Mouse (Mus musculus): ENCODE measurements around the gene Polr2a. TPM values are rescaled to one million over a fixed set of nuclear protein-coding genes. Genes with fewer than 3 reads are reported as not detected.
A peak's percentile ranks its signal among the peaks of the same experiment; 100 is the strongest.

Gene Polr2a
- polyA plus RNA-seq, 1 experiment from 2014 or later, result 61.2 TPM

GRCm38 (mm10) chr11:69763551-69763950 lies 5.1 kb upstream of the Polr2a start:
- no peaks in the 10 kb centered on the region for H3K27me3 ChIP-seq (ENCODE audit: control insufficient read depth, insufficient read depth, low read length)

GRCm38 (mm10) chr11:69761868-69762267 lies 3.4 kb upstream of the Polr2a start, which contains the start of gene Slc35g3:
Slc35g3 (minus strand) TSS chr11:69761968.
- ATAC-seq (replicated peaks; ENCODE audit: low FRiP score) (no peak), DNase-seq (ENCODE audit: low spot score) (no peak)
- no peak within 1 kb of the TSS for H3K4me3 ChIP-seq (ENCODE audit: low read depth, low read length)
- H3K27me3 ChIP-seq (ENCODE audit: control insufficient read depth, insufficient read depth, low read length), result no peaks in the 10 kb centered on the region
- H3K36me3 ChIP-seq (ENCODE audit: control insufficient read depth, insufficient read depth, low read length), result no peaks in the 10 kb centered on the region
- WGBS, result 82% methylated on average over 1 of the region's 1 CpGs
- no peak within 1 kb of the TSS for H3K27ac ChIP-seq (ENCODE audit: low read depth, low read length)
- H3K4me2 ChIP-seq (ENCODE audit: low read depth, low read length, severe bottlenecking), result no peak within 1 kb of the TSS
- no peaks in the 10 kb centered on the region for H3K9me3 ChIP-seq (ENCODE audit: control insufficient read depth, low read length)
- no peak within 1 kb of the TSS; the same call in 1 of the 2 replicates for H3K9ac ChIP-seq (ENCODE audit: low read length)
- H3K4me1 ChIP-seq (replicated peaks; ENCODE audit: control insufficient read depth, insufficient read depth, low read length), result peaks cover 17% of the 10 kb centered on the region

More at GRCm38 (mm10) chr11:69763551-69763950, 5.1 kb upstream of the Polr2a start:
- Histone ChIP-seq H3K36me3 (ENCODE audit: control insufficient read depth, insufficient read depth, low read length) (no peaks in the 10 kb centered on the region), H3K27ac (ENCODE audit: low read depth, low read length) (no peak overlapping the region), H3K9me3 (ENCODE audit: control insufficient read depth, low read length) (no peaks in the 10 kb centered on the region), H3K9ac (ENCODE audit: low read length) (no peak overlapping the region), H3K4me3 (ENCODE audit: low read depth, low read length) (no peak overlapping the region), H3K4me1 (replicated peaks; ENCODE audit: control insufficient read depth, insufficient read depth, low read length) (peaks cover 12% of the 10 kb centered on the region), H3K4me2 (ENCODE audit: low read depth, low read length, severe bottlenecking) (no peak overlapping the region)
- WGBS, result 73% methylated on average over 7 of the region's 7 CpGs
- no peak for DNase-seq (ENCODE audit: low spot score)
- no peak for ATAC-seq (replicated peaks; ENCODE audit: low FRiP score)

- no peak for DNase-seq (ENCODE audit: low spot score)
- ATAC-seq (replicated peaks; ENCODE audit: low FRiP score), result no peak
- H3K4me3 ChIP-seq (ENCODE audit: low read depth, low read length), result no peak overlapping the region
- no peak overlapping the region for H3K4me2 ChIP-seq (ENCODE audit: low read depth, low read length, severe bottlenecking)
- WGBS, result 96% methylated on average over 7 of the region's 7 CpGs
- H3K27me3 ChIP-seq (ENCODE audit: control insufficient read depth, insufficient read depth, low read length), result no peaks in the 10 kb centered on the region
- H3K9me3 ChIP-seq (ENCODE audit: control insufficient read depth, low read length), result no peaks in the 10 kb centered on the region
- no peak overlapping the region for H3K27ac ChIP-seq (ENCODE audit: low read depth, low read length)
- H3K4me1 ChIP-seq (replicated peaks; ENCODE audit: control insufficient read depth, insufficient read depth, low read length), result peaks cover 17% of the 10 kb centered on the region
- H3K36me3 ChIP-seq (ENCODE audit: control insufficient read depth, insufficient read depth, low read length), result no peaks in the 10 kb centered on the region
- no peak overlapping the region; the same call in 1 of the 2 replicates for H3K9ac ChIP-seq (ENCODE audit: low read length)
These were observed 2.4 kb upstream of the Polr2a start for GRCm38 (mm10) chr11:69760901-69761200.

DNA sequence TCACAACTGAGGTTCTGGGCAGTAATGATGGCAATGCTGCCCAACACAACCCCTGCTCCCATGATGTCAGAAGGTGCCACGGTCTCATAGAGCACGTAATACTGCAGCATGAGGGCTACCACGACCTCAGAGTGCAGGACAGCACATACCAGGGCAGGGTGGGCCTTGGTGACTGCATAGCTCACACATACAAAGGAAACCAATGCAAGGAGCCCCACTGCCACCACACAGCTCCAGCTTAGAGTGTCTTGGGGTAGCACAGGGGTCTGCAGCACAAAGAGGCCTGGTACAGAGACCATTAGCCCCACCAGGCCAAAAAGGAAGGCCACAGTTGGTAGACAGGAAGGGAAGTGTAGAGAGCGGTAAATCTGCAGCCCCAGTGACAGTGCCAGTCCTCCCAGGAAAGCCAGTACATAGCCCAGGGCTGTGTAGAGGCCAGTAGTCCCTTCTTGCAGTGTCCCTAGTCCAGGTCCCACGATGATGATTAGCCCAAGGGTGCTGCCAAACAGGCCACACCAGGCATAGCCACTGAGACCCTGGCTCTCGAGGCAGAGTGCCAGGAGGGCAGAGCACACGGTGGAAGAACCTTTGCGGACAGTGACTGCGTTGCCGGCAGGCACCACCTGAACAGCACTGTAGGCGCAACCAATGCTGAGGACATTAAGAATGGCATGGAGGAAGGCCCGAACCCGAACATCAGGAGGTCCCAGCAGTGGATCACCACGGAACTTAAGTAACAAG lies 1.9 kb upstream of the Polr2a start:
- Histone ChIP-seq H3K4me1 (replicated peaks; ENCODE audit: control insufficient read depth, insufficient read depth, low read length) (peaks cover 17% of the 10 kb centered on the region), H3K9me3 (ENCODE audit: control insufficient read depth, low read length) (no peaks in the 10 kb centered on the region), H3K9ac (ENCODE audit: low read length) (peak overlapping the region; percentile 83), H3K4me3 (ENCODE audit: low read depth, low read length) (peak overlapping the region; percentile 61), H3K4me2 (ENCODE audit: low read depth, low read length, severe bottlenecking) (peak overlapping the region; percentile 65), H3K36me3 (ENCODE audit: control insufficient read depth, insufficient read depth, low read length) (no peaks in the 10 kb centered on the region), H3K27me3 (ENCODE audit: control insufficient read depth, insufficient read depth, low read length) (no peaks in the 10 kb centered on the region), H3K27ac (ENCODE audit: low read depth, low read length) (peak overlapping the region; percentile 99)
- ATAC-seq (replicated peaks; ENCODE audit: low FRiP score) (no peak), DNase-seq (ENCODE audit: low spot score) (no peak)
- 83% methylated on average over 14 of the region's 14 CpGs for WGBS

GRCm38 (mm10) chr11:69758971-69759721 lies 709 bp upstream of the Polr2a start:
- Histone ChIP-seq H3K9me3 (ENCODE audit: control insufficient read depth, low read length) (no peaks in the 10 kb centered on the region), H3K36me3 (ENCODE audit: control insufficient read depth, insufficient read depth, low read length) (no peaks in the 10 kb centered on the region), H3K4me2 (ENCODE audit: low read depth, low read length, severe bottlenecking) (peak overlapping the region; percentile 65), H3K4me3 (ENCODE audit: low read depth, low read length) (peak overlapping the region; percentile 61), H3K27me3 (ENCODE audit: control insufficient read depth, insufficient read depth, low read length) (no peaks in the 10 kb centered on the region), H3K9ac (ENCODE audit: low read length) (peak overlapping the region; percentile 83), H3K27ac (ENCODE audit: low read depth, low read length) (peak overlapping the region; percentile 99), H3K4me1 (replicated peaks; ENCODE audit: control insufficient read depth, insufficient read depth, low read length) (peaks cover 17% of the 10 kb centered on the region)
- ATAC-seq (replicated peaks; ENCODE audit: low FRiP score) (peak; percentile 87), DNase-seq (ENCODE audit: low spot score) (peak; percentile 94)
- under 1% methylated on average over 37 of the region's 37 CpGs for WGBS

- Histone ChIP-seq H3K9ac (ENCODE audit: low read length) (peak overlapping the region; percentile 83), H3K4me1 (replicated peaks; ENCODE audit: control insufficient read depth, insufficient read depth, low read length) (peaks cover 17% of the 10 kb centered on the region), H3K4me3 (ENCODE audit: low read depth, low read length) (peak overlapping the region; percentile 61), H3K36me3 (ENCODE audit: control insufficient read depth, insufficient read depth, low read length) (no peaks in the 10 kb centered on the region), H3K4me2 (ENCODE audit: low read depth, low read length, severe bottlenecking) (peak overlapping the region; percentile 65), H3K27ac (ENCODE audit: low read depth, low read length) (peak overlapping the region; percentile 99), H3K27me3 (ENCODE audit: control insufficient read depth, insufficient read depth, low read length) (no peaks in the 10 kb centered on the region), H3K9me3 (ENCODE audit: control insufficient read depth, low read length) (no peaks in the 10 kb centered on the region)
- ATAC-seq (replicated peaks; ENCODE audit: low FRiP score) (peak; percentile 84), DNase-seq (ENCODE audit: low spot score) (peak; percentile 96)
- WGBS, result under 1% methylated on average over 26 of the region's 26 CpGs
These were observed 364 bp downstream of the Polr2a start for GRCm38 (mm10) chr11:69758090-69758456.

GRCm38 (mm10) chr11:69757303-69758089 lies 941 bp downstream of the Polr2a start:
- peaks cover 19% of the 10 kb centered on the region for H3K4me1 ChIP-seq (replicated peaks; ENCODE audit: control insufficient read depth, insufficient read depth, low read length)
- no peaks in the 10 kb centered on the region for H3K27me3 ChIP-seq (ENCODE audit: control insufficient read depth, insufficient read depth, low read length)
- H3K9ac ChIP-seq (ENCODE audit: low read length), result peak overlapping the region; percentile 83
- peak overlapping the region; percentile 65 for H3K4me2 ChIP-seq (ENCODE audit: low read depth, low read length, severe bottlenecking)
- no peak for DNase-seq (ENCODE audit: low spot score)
- H3K36me3 ChIP-seq (ENCODE audit: control insufficient read depth, insufficient read depth, low read length), result no peaks in the 10 kb centered on the region
- ATAC-seq (replicated peaks; ENCODE audit: low FRiP score), result no peak
- H3K9me3 ChIP-seq (ENCODE audit: control insufficient read depth, low read length), result no peaks in the 10 kb centered on the region
- WGBS, result 47% methylated on average over 9 of the region's 9 CpGs
- H3K4me3 ChIP-seq (ENCODE audit: low read depth, low read length), result peak overlapping the region; percentile 61
- H3K27ac ChIP-seq (ENCODE audit: low read depth, low read length), result no peak overlapping the region; the same call in 1 of the 2 replicates

GRCm38 (mm10) chr11:69754701-69755100 lies 3.7 kb downstream of the Polr2a start:
- Histone ChIP-seq H3K4me1 (replicated peaks; ENCODE audit: control insufficient read depth, insufficient read depth, low read length) (peaks cover 7% of the 10 kb centered on the region), H3K27ac (ENCODE audit: low read depth, low read length) (no peak overlapping the region), H3K4me3 (ENCODE audit: low read depth, low read length) (no peak overlapping the region), H3K4me2 (ENCODE audit: low read depth, low read length, severe bottlenecking) (no peak overlapping the region), H3K9ac (ENCODE audit: low read length) (no peak overlapping the region), H3K9me3 (ENCODE audit: control insufficient read depth, low read length) (no peaks in the 10 kb centered on the region), H3K36me3 (ENCODE audit: control insufficient read depth, insufficient read depth, low read length) (no peaks in the 10 kb centered on the region), H3K27me3 (ENCODE audit: control insufficient read depth, insufficient read depth, low read length) (no peaks in the 10 kb centered on the region)
- WGBS, result 63% methylated on average over 3 of the region's 3 CpGs
- DNase-seq (ENCODE audit: low spot score) (no peak), ATAC-seq (replicated peaks; ENCODE audit: low FRiP score) (no peak)
